Mouse (Mus musculus) small intestine, adult 2 months (tissue): Measurements from ENCODE around the gene Ccdc106. TPM values are rescaled to one million over a fixed set of nuclear protein-coding genes. Genes with fewer than 3 reads are reported as not detected.

Experiments
- H3K27ac ChIP-seq: fragments of 200-500 bp; 2 replicates; pipeline ENCODE4 v1.5.1; 2012; ENCODE audit warnings: low read depth, low read length, control low read depth, inconsistent platforms; ENCODE audit not compliant: insufficient read depth
- H3K27me3 ChIP-seq: fragments of 200-500 bp; 2 replicates; pipeline ENCODE4 v1.6.1; 2012; ENCODE audit warnings: mild to moderate bottlenecking, moderate library complexity, low read length, inconsistent platforms; ENCODE audit not compliant: control insufficient read depth, insufficient read depth
- H3K36me3 ChIP-seq: fragments of 200-500 bp; 2 replicates; pipeline ENCODE4 v1.6.1; 2012; ENCODE audit warnings: mild to moderate bottlenecking, low read length, control low read depth, inconsistent platforms; ENCODE audit not compliant: control insufficient read depth, insufficient read depth
- H3K4me1 ChIP-seq: fragments of 200-500 bp; 2 replicates; pipeline ENCODE4 v1.6.1; 2012; ENCODE audit warnings: low read length, inconsistent platforms, mixed read lengths; ENCODE audit not compliant: control insufficient read depth, insufficient read depth, insufficient read length
- H3K4me3 ChIP-seq: fragments of 200-500 bp; 2 replicates; pipeline ENCODE4 v1.5.1; 2012; ENCODE audit warnings: low read depth, mild to moderate bottlenecking, control low read depth, inconsistent platforms, low read length, moderate library complexity
- CTCF ChIP-seq: fragments of 200-500 bp; IDR thresholded peaks from 2 replicates; pipeline ENCODE4 v1.5.1; 2012; ENCODE audit warnings: low read depth, mild to moderate bottlenecking, control low read depth, inconsistent platforms, low read length, moderate library complexity, mixed read lengths; ENCODE audit not compliant: insufficient replicate concordance, insufficient read length; ENCODE audit errors: extremely low read depth
- POLR2A ChIP-seq: fragments of 200-500 bp; IDR thresholded peaks from 2 replicates; pipeline ENCODE4 v1.6.1; 2012; ENCODE audit warnings: low read depth, mild to moderate bottlenecking, control low read depth, inconsistent platforms, low read length, moderate library complexity
- WGBS: fragments of 180-500 bp; shearing (Covaris S2); methylation state at CpG from one replicate; pipeline ENCODE4 v1.1.7; 2018; 5-methylcytosine and 5-hydroxymethylcytosine counted together
- polyA plus RNA-seq: library from polyadenylated mRNA; depleted of rRNA; stranded (reverse); fragments of >200 nt; gene quantifications from 2 replicates; pipeline ENCODE4 v1.2.3, GENCODE M21; 2012; rRNA removed

Gene Ccdc106
- polyA plus RNA-seq, 1 experiment, result 0.81 TPM

GRCm38 (mm10) chr7:5092831-5093510 is 72.6 kb downstream of the Ccdc106 start:
- no peaks in the 10 kb centered on the region for H3K27me3 ChIP-seq
- TF ChIP-seq POLR2A (no peak), CTCF (no peak)
- peaks cover 82% of the 10 kb centered on the region for H3K36me3 ChIP-seq
- H3K4me3 ChIP-seq, result no peak overlapping the region
- 78% methylated on average over 21 of the region's 21 CpGs for WGBS
- peaks cover 26% of the 10 kb centered on the region for H3K4me1 ChIP-seq
- peak overlapping the region; percentile 14; the same call in 1 of the 2 replicates for H3K27ac ChIP-seq

- no peak for TF ChIP-seq POLR2A
- no peak for TF ChIP-seq CTCF
- H3K36me3 ChIP-seq, result peaks cover 51% of the 10 kb centered on the region
- no peaks in the 10 kb centered on the region for H3K27me3 ChIP-seq
- peaks cover 7% of the 10 kb centered on the region for H3K4me1 ChIP-seq
- no peak overlapping the region for H3K27ac ChIP-seq
- 91% methylated on average over 5 of the region's 5 CpGs for WGBS
- no peak overlapping the region for H3K4me3 ChIP-seq
Measured at GRCm38 (mm10) chr7:5098769-5099168, 78.4 kb downstream of the Ccdc106 start.

- peaks cover 7% of the 10 kb centered on the region for H3K4me1 ChIP-seq
- H3K27me3 ChIP-seq, result no peaks in the 10 kb centered on the region
- no peak overlapping the region for H3K27ac ChIP-seq
- H3K36me3 ChIP-seq, result peaks cover 41% of the 10 kb centered on the region
- WGBS, result 29% methylated on average over 3 of the region's 3 CpGs
- no peak overlapping the region for H3K4me3 ChIP-seq
- no peak for TF ChIP-seq CTCF
- no peak for TF ChIP-seq POLR2A
Measured at GRCm38 (mm10) chr7:5099796-5100195, 79.4 kb downstream of the Ccdc106 start.

- Histone ChIP-seq H3K4me1 (peaks cover 7% of the 10 kb centered on the region), H3K4me3 (peak overlapping the region; percentile 3; the same call in 1 of the 2 replicates), H3K27me3 (no peaks in the 10 kb centered on the region), H3K36me3 (peaks cover 28% of the 10 kb centered on the region), H3K27ac (no peak overlapping the region; the same call in 1 of the 2 replicates)
- WGBS, result 71% methylated on average over 10 of the region's 10 CpGs
- TF ChIP-seq CTCF (no peak), POLR2A (no peak)
Measured at GRCm38 (mm10) chr7:5101066-5101663, 80.8 kb downstream of the Ccdc106 start.

GRCm38 (mm10) chr7:5102564-5102963 is 82.2 kb downstream of the Ccdc106 start:
- Histone ChIP-seq H3K4me1 (peaks cover 7% of the 10 kb centered on the region; the same call in 1 of the 2 replicates), H3K36me3 (peaks cover 14% of the 10 kb centered on the region), H3K4me3 (no peak overlapping the region), H3K27ac (peak overlapping the region; percentile 74), H3K27me3 (no peaks in the 10 kb centered on the region)
- 72% methylated on average over 2 of the region's 2 CpGs for WGBS
- no peak for TF ChIP-seq CTCF
- TF ChIP-seq POLR2A, result no peak

GRCm38 (mm10) chr7:5108272-5108671 is 87.9 kb downstream of the Ccdc106 start:
- Histone ChIP-seq H3K4me3 (no peak overlapping the region), H3K4me1 (no peaks in the 10 kb centered on the region), H3K36me3 (no peaks in the 10 kb centered on the region), H3K27me3 (no peaks in the 10 kb centered on the region; the same call in 1 of the 2 replicates), H3K27ac (no peak overlapping the region)
- TF ChIP-seq CTCF, result no peak
- no peak for TF ChIP-seq POLR2A
- 57% methylated on average over 4 of the region's 4 CpGs for WGBS

GRCm38 (mm10) chr7:5109301-5109700 is 88.9 kb downstream of the Ccdc106 start:
- Histone ChIP-seq H3K36me3 (no peaks in the 10 kb centered on the region), H3K4me3 (no peak overlapping the region), H3K27ac (no peak overlapping the region), H3K27me3 (no peaks in the 10 kb centered on the region; the same call in 1 of the 2 replicates), H3K4me1 (no peaks in the 10 kb centered on the region)
- TF ChIP-seq CTCF, result no peak
- TF ChIP-seq POLR2A, result no peak
- 79% methylated on average over 8 of the region's 8 CpGs for WGBS

Other genes with a start within 250 kb of the Ccdc106 start
- gene Fam71e2, start 249.3 kb upstream of the Ccdc106 start, polyA plus RNA-seq, result not detected in 2 replicates
- 0.25 and 0.32 TPM in 2 replicates for gene Il11, start 237.7 kb upstream of the Ccdc106 start, polyA plus RNA-seq
- gene Tmem190, start 237.6 kb upstream of the Ccdc106 start, polyA plus RNA-seq, result not detected in 2 replicates
- gene Tmem238, start 230.9 kb upstream of the Ccdc106 start, polyA plus RNA-seq, result 225 and 544 TPM in 2 replicates
- 141 and 355 TPM in 2 replicates for gene Rpl28, start 227.7 kb upstream of the Ccdc106 start, polyA plus RNA-seq
- gene Ube2s, start 208.0 kb upstream of the Ccdc106 start, polyA plus RNA-seq, result 78.5 and 131 TPM in 2 replicates
- 0.48 and 0.83 TPM in 2 replicates for gene Shisa7, start 175.9 kb upstream of the Ccdc106 start, polyA plus RNA-seq
- gene Isoc2b, start 150.3 kb upstream of the Ccdc106 start, polyA plus RNA-seq, result 12.4 and 18.9 TPM in 2 replicates
- gene Isoc2a, start 143.4 kb upstream of the Ccdc106 start, polyA plus RNA-seq, result 13.4 and 15.5 TPM in 2 replicates
- not detected in 2 replicates for gene Gm36210, start 114.0 kb upstream of the Ccdc106 start, polyA plus RNA-seq
- 15.7 and 41.4 TPM in 2 replicates for gene Zfp628, start 105.3 kb upstream of the Ccdc106 start, polyA plus RNA-seq
- 4.3 and 6.2 TPM in 2 replicates for gene Nat14, start 98.5 kb upstream of the Ccdc106 start, polyA plus RNA-seq
- gene Ssc5d, start 94.8 kb upstream of the Ccdc106 start, polyA plus RNA-seq, result 3.3 and 4.5 TPM in 2 replicates
- 0.06 and 0.11 TPM in 2 replicates for gene Sbk2, start 56.1 kb upstream of the Ccdc106 start, polyA plus RNA-seq
- gene Sbk3, start 49.4 kb upstream of the Ccdc106 start, polyA plus RNA-seq, result not detected in 2 replicates
- 24.7 and 52.4 TPM in 2 replicates for gene Zfp579, start 24.4 kb upstream of the Ccdc106 start, polyA plus RNA-seq
- 25.2 and 51.0 TPM in 2 replicates for gene Zfp524, start 6.1 kb upstream of the Ccdc106 start, polyA plus RNA-seq
- gene Fiz1, start 5.9 kb upstream of the Ccdc106 start, polyA plus RNA-seq, result 14.5 and 31.4 TPM in 2 replicates
- 0.35 TPM in 1 of 2 replicates, not detected in the other for gene Gm44973, start 5.1 kb upstream of the Ccdc106 start, polyA plus RNA-seq
- 20.0 and 37.3 TPM in 2 replicates for gene Zfp865, start 177 bp upstream of the Ccdc106 start, polyA plus RNA-seq
- not detected in 2 replicates for gene 4632433K11Rik, start 13.6 kb downstream of the Ccdc106 start, polyA plus RNA-seq
- 3.2 and 7.7 TPM in 2 replicates for gene Zfp784, start 17.9 kb downstream of the Ccdc106 start, polyA plus RNA-seq
- 12.2 and 17.6 TPM in 2 replicates for gene Zfp580, start 31.0 kb downstream of the Ccdc106 start, polyA plus RNA-seq
- gene U2af2, start 41.6 kb downstream of the Ccdc106 start, polyA plus RNA-seq, result 76.6 and 150 TPM in 2 replicates
- 240 and 483 TPM in 2 replicates for gene Epn1, start 59.7 kb downstream of the Ccdc106 start, polyA plus RNA-seq
- not detected in 2 replicates for gene Rfpl4, start 96.4 kb downstream of the Ccdc106 start, polyA plus RNA-seq
- gene Rasl2-9, start 105.4 kb downstream of the Ccdc106 start, polyA plus RNA-seq, result 0.09 and 0.43 TPM in 2 replicates
- not detected in 2 replicates for gene Vmn1r55, start 129.1 kb downstream of the Ccdc106 start, polyA plus RNA-seq
- not detected in 2 replicates for gene Vmn1r56, start 176.2 kb downstream of the Ccdc106 start, polyA plus RNA-seq
- not detected in 2 replicates for gene Vmn1r57, start 197.9 kb downstream of the Ccdc106 start, polyA plus RNA-seq